Mouse (Mus musculus) stomach, embryonic 14.5 days (tissue): Measurements from ENCODE around the gene Hyal3. TPM values are rescaled to one million over a fixed set of nuclear protein-coding genes. Genes with fewer than 3 reads are reported as not detected.

ENCODE experiments used
- ATAC-seq: fragments of 200-750 bp; cut with Nextera tagmentation; 2 replicates; pipeline ENCODE4 v1.8.0; 2017; ENCODE audit warnings: low read depth, moderate TSS enrichment; ENCODE audit not compliant: insufficient number of reproducible peaks, insufficient read depth, low FRiP score
- H3K27ac ChIP-seq: fragments of 300-500 bp; sonication (generic); 2 replicates; pipeline ENCODE4 v1.5.1; 2014; ENCODE audit warnings: mild to moderate bottlenecking, low read length, moderate library complexity, mixed read lengths
- H3K27me3 ChIP-seq: fragments of 300-500 bp; sonication (generic); 2 replicates; pipeline ENCODE4 v1.6.1; 2014; ENCODE audit warnings: low read length, control low read depth, mixed read lengths; ENCODE audit not compliant: control insufficient read depth, insufficient read depth
- H3K36me3 ChIP-seq: fragments of 300-500 bp; sonication (generic); 2 replicates; pipeline ENCODE4 v1.6.1; 2014; ENCODE audit warnings: mild to moderate bottlenecking, control low read depth, low read length, moderate library complexity, mixed read lengths; ENCODE audit not compliant: control insufficient read depth, insufficient read depth
- H3K4me1 ChIP-seq: fragments of 300-500 bp; sonication (generic); 2 replicates; pipeline ENCODE4 v1.6.1; 2014; ENCODE audit warnings: low read length, control low read depth, mixed read lengths; ENCODE audit not compliant: control insufficient read depth, insufficient read depth
- H3K4me2 ChIP-seq: fragments of 300-500 bp; sonication (generic); replicated peaks from 2 replicates; pipeline ENCODE4 v1.6.1; 2014; ENCODE audit warnings: low read depth, low read length, control low read depth
- H3K4me3 ChIP-seq: fragments of 300-500 bp; sonication (generic); 2 replicates; pipeline ENCODE4 v1.5.1; 2014; ENCODE audit warnings: low read depth, low read length, control low read depth
- H3K9ac ChIP-seq: fragments of 300-500 bp; sonication (generic); replicated peaks from 2 replicates; pipeline ENCODE4 v1.6.1; 2014; ENCODE audit warnings: low read depth, mild to moderate bottlenecking, control low read depth, low read length, moderate library complexity, mixed read lengths
- H3K9me3 ChIP-seq: fragments of 300-500 bp; sonication (generic); 2 replicates; pipeline ENCODE4 v1.6.1; 2016; ENCODE audit warnings: low read depth, low read length, control low read depth; ENCODE audit not compliant: control insufficient read depth
- WGBS: fragments of 180-500 bp; shearing (Covaris S2); extraction: QIAGEN DNeasy Blood & Tissue Kit; methylation state at CpG from one replicate; pipeline ENCODE4 v1.1.7; 2014; 5-methylcytosine and 5-hydroxymethylcytosine counted together
- polyA plus RNA-seq: library from polyadenylated mRNA; unstranded; fragments of >200 nt; fragmentation: Nextera tagmentation; extraction: Ambion mirVana; gene quantifications from 2 replicates; pipeline ENCODE4 v1.2.1, GENCODE M21; 2014

The Hyal3 gene
- polyA plus RNA-seq, 1 experiment from 2014 or later, result 1.4 TPM

- H3K27me3 ChIP-seq, result no peaks in the 10 kb centered on the region
- H3K4me3 ChIP-seq, result no peak within 1 kb of the TSS
- peak within 1 kb of the TSS; percentile 39 for H3K4me2 ChIP-seq
- H3K9me3 ChIP-seq, result no peaks in the 10 kb centered on the region
- H3K36me3 ChIP-seq, result peaks cover 16% of the 10 kb centered on the region
- H3K27ac ChIP-seq, result no peak within 1 kb of the TSS
- peaks cover 23% of the 10 kb centered on the region for H3K4me1 ChIP-seq
- WGBS, result 3% methylated on average over 20 of the region's 20 CpGs
- ATAC-seq, result peak; percentile 65; the same call in 1 of the 2 replicates
- no peak within 1 kb of the TSS for H3K9ac ChIP-seq
Measured at GRCm38 (mm10) chr9:107547026-107547425, 33.6 kb upstream of the Hyal3 start, which contains the start of gene Zmynd10. Gene Zmynd10 (plus strand): TSS chr9:107547298.

GRCm38 (mm10) chr9:107547957-107548356 lies 32.7 kb upstream of the Hyal3 start:
- Histone ChIP-seq H3K27me3 (no peaks in the 10 kb centered on the region), H3K4me2 (no peak overlapping the region), H3K27ac (no peak overlapping the region), H3K9me3 (no peaks in the 10 kb centered on the region), H3K4me3 (no peak overlapping the region), H3K4me1 (peaks cover 30% of the 10 kb centered on the region), H3K9ac (no peak overlapping the region), H3K36me3 (peaks cover 16% of the 10 kb centered on the region)
- no peak for ATAC-seq
- 76% methylated on average over 5 of the region's 5 CpGs for WGBS

GRCm38 (mm10) chr9:107548820-107549219 lies 31.8 kb upstream of the Hyal3 start:
- Histone ChIP-seq H3K27ac (no peak overlapping the region), H3K27me3 (no peaks in the 10 kb centered on the region), H3K4me3 (no peak overlapping the region), H3K9me3 (no peaks in the 10 kb centered on the region), H3K4me1 (peaks cover 39% of the 10 kb centered on the region), H3K36me3 (peaks cover 13% of the 10 kb centered on the region), H3K4me2 (no peak overlapping the region), H3K9ac (no peak overlapping the region)
- no peak for ATAC-seq
- 87% methylated on average over 10 of the region's 10 CpGs for WGBS

GRCm38 (mm10) chr9:107549297-107550074 lies 31.1 kb upstream of the Hyal3 start:
- H3K4me3 ChIP-seq, result no peak overlapping the region
- H3K9me3 ChIP-seq, result no peaks in the 10 kb centered on the region
- no peak for ATAC-seq
- peaks cover 39% of the 10 kb centered on the region for H3K4me1 ChIP-seq
- WGBS, result 82% methylated on average over 20 of the region's 20 CpGs
- H3K4me2 ChIP-seq, result no peak overlapping the region
- no peak overlapping the region for H3K9ac ChIP-seq
- no peaks in the 10 kb centered on the region for H3K27me3 ChIP-seq
- H3K36me3 ChIP-seq, result peaks cover 11% of the 10 kb centered on the region
- no peak overlapping the region for H3K27ac ChIP-seq

- ATAC-seq, result no peak
Measured at GRCm38 (mm10) chr9:107550491-107551116, 30.0 kb upstream of the Hyal3 start.

GRCm38 (mm10) chr9:107551117-107551889 lies 29.3 kb upstream of the Hyal3 start, which contains the start of gene Rassf1:
Gene Rassf1 (plus strand): TSS chr9:107551555.
- Histone ChIP-seq H3K9ac (peak within 1 kb of the TSS; percentile 60), H3K36me3 (no peaks in the 10 kb centered on the region), H3K9me3 (no peaks in the 10 kb centered on the region), H3K4me3 (peak within 1 kb of the TSS; percentile 74), H3K27ac (peak within 1 kb of the TSS; percentile 40), H3K27me3 (no peaks in the 10 kb centered on the region), H3K4me2 (peak within 1 kb of the TSS; percentile 95), H3K4me1 (peaks cover 50% of the 10 kb centered on the region)
- peak; percentile 33 for ATAC-seq
- WGBS, result 1% methylated on average over 63 of the region's 63 CpGs

More at GRCm38 (mm10) chr9:107550491-107551116, 30.0 kb upstream of the Hyal3 start:
- Histone ChIP-seq H3K4me1 (peaks cover 43% of the 10 kb centered on the region), H3K27me3 (no peaks in the 10 kb centered on the region), H3K9me3 (no peaks in the 10 kb centered on the region), H3K36me3 (peaks cover 1% of the 10 kb centered on the region; the same call in 1 of the 2 replicates), H3K27ac (peak overlapping the region; percentile 40; the same call in 1 of the 2 replicates), H3K4me3 (peak overlapping the region; percentile 74), H3K9ac (peak overlapping the region; percentile 60), H3K4me2 (peak overlapping the region; percentile 95)
- WGBS, result 35% methylated on average over 23 of the region's 23 CpGs

GRCm38 (mm10) chr9:107551890-107552355 lies 28.7 kb upstream of the Hyal3 start:
- H3K9me3 ChIP-seq, result no peaks in the 10 kb centered on the region
- peaks cover 50% of the 10 kb centered on the region for H3K4me1 ChIP-seq
- peak overlapping the region; percentile 95 for H3K4me2 ChIP-seq
- WGBS, result 9% methylated on average over 8 of the region's 8 CpGs
- H3K27ac ChIP-seq, result peak overlapping the region; percentile 40
- peak overlapping the region; percentile 74 for H3K4me3 ChIP-seq
- no peaks in the 10 kb centered on the region for H3K27me3 ChIP-seq
- H3K9ac ChIP-seq, result peak overlapping the region; percentile 60
- ATAC-seq, result no peak
- peaks cover under 1% of the 10 kb centered on the region; the same call in 1 of the 2 replicates for H3K36me3 ChIP-seq
